Mouse (Mus musculus): ENCODE measurements around the gene Cel.
"Not testable (repeated sequence)": the region's sequence is repeated elsewhere in the genome, so short reads cannot be mapped to it uniquely, and the experiment has no call there.

Cel gene

GRCm38 (mm10) chr2:28521571-28522151 lies 41.5 kb downstream of the Cel start:
- intact Hi-C loops (cut with DNase I): no loop called here

GRCm38 (mm10) chr2:28520581-28520980 lies 42.6 kb downstream of the Cel start:
- intact Hi-C loops (cut with DNase I): no loop called here

GRCm38 (mm10) chr2:28518231-28518630 lies 45.0 kb downstream of the Cel start:
- intact Hi-C loops (cut with DNase I): no loop called here

- intact Hi-C loops (cut with DNase I): loop anchor here (1.0 kb wide), 1 partner anchor 66 kb away; the partner anchor contains the start of gene Gtf3c5
Measured at GRCm38 (mm10) chr2:28517206-28517909, 45.8 kb downstream of the Cel start.

GRCm38 (mm10) chr2:28514489-28514888 lies 48.7 kb downstream of the Cel start:
- intact Hi-C loops (cut with DNase I): no loop called here

GRCm38 (mm10) chr2:28513431-28514370 lies 49.5 kb downstream of the Cel start:
- intact Hi-C loops (cut with DNase I): no loop called here

GRCm38 (mm10) chr2:28512798-28513401 lies 50.3 kb downstream of the Cel start, which contains the start of gene Ralgds:
Ralgds (plus strand) TSS chr2:28513125.
- intact Hi-C loops (cut with DNase I): no loop called here

GRCm38 (mm10) chr2:28511600-28511999 lies 51.6 kb downstream of the Cel start:
- intact Hi-C loops (cut with DNase I): not testable (repeated sequence)

GRCm38 (mm10) chr2:28506291-28506690 lies 56.9 kb downstream of the Cel start:
- intact Hi-C loops (cut with DNase I): no loop called here

- intact Hi-C loops (cut with DNase I): no loop called here
Measured at GRCm38 (mm10) chr2:28505795-28506194, 57.4 kb downstream of the Cel start, which contains the start of gene Gm10134. Gm10134 (plus strand) TSS chr2:28506095.

Small RNA genes within 50 kb of the gene (microRNA-seq; reads per million reads assigned to microRNA genes)
- 0 reads per million in 2 experiments for gene Gm22824
